Comparison of ENCODE assay signal across 8 mouse cellular contexts in the genomic region with DNA sequence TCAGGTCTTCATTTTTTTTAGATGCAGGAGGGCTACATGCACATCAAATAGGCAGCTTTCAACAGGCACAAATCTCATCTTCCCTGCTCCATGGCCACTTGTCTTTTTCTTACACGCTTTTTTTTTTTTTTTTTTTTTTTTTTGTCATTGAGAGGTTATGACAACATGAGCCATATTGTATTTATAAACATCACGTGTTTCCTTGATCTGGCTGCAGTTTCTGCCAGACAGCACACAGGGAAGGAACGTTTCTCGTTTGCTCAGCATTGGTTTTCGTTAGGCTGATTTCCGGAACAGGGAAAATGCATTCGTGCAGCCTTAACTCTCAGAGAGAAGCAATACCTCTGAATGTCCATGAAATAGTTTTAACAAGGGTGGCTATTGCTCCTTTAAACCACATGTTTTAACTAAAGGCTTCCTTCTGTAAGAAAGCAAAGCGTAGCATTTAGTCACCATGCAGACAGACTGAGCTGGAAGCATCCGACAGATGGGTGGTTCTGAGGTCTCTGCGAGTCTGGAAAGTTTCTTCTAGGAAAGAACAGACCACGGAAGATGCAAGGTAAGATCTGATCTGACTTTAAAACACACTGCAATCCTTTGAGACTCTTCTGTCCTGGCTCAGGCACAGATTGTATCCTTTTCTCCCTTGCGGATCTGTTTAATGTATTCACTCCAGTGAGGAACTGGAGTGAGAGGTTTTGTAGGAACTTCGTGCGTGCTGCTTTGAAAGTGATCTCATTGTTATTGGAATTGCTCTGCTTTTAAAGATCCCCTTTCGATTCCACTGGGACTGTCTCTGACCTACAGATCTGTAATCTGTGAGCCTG.
DNase-seq lines count a peak whose midpoint lies in the region; ATAC-seq lines count a peak whose summit lies in the region.

No protein-coding gene starts in this region.

- no peak for ATAC-seq in hindbrain, embryonic 12.5 days (ENCODE audit: low FRiP score)
- no peak for ATAC-seq in midbrain, embryonic 11.5 days (ENCODE audit: low FRiP score)

- DNase-seq in left cerebral cortex, postnatal 25 days (ENCODE audit: low spot score in 2 of 2), result peak; percentile 27 to 43
- no peak for DNase-seq in left cerebral cortex, postnatal 4 days
- DNase-seq in forebrain, embryonic 10.5 days (ENCODE audit: extremely low spot score, low spot score), result peak; percentile 15
- peak; percentile 89 for DNase-seq in midbrain, embryonic 11.5 days (ENCODE audit: low spot score, missing footprints)
- no peak for DNase-seq in T-cell, adult 2 months (ENCODE audit: low spot score)
- no peak for DNase-seq in urinary bladder, adult 18-20 months (ENCODE audit: low spot score in 2 of 2)
- DNase-seq in cerebellum, adult 11-12 months, result no peak

- H3K4me2 ChIP-seq in hindbrain, embryonic 12.5 days (replicated peaks), result peak overlapping the region; percentile 35
- peak overlapping the region; percentile 20 for H3K4me2 ChIP-seq in midbrain, embryonic 11.5 days

- peaks cover 49% of the 10 kb centered on the region for H3K4me1 ChIP-seq in forebrain, embryonic 10.5 days
- H3K4me1 ChIP-seq in hindbrain, embryonic 12.5 days, result peaks cover 4% of the 10 kb centered on the region; the same call in 1 of the 2 replicates
- peaks cover 9% of the 10 kb centered on the region for H3K4me1 ChIP-seq in midbrain, embryonic 11.5 days (ENCODE audit: control insufficient read depth, insufficient read depth, low read length)

- no peaks in the 10 kb centered on the region for H3K27me3 ChIP-seq in forebrain, embryonic 10.5 days (ENCODE audit: poor library complexity, severe bottlenecking)
- H3K27me3 ChIP-seq in hindbrain, embryonic 12.5 days, result no peaks in the 10 kb centered on the region
- no peaks in the 10 kb centered on the region for H3K27me3 ChIP-seq in midbrain, embryonic 11.5 days (ENCODE audit: control insufficient read depth, insufficient read depth, low read length)

- H3K36me3 ChIP-seq in forebrain, embryonic 10.5 days (replicated peaks), result no peaks in the 10 kb centered on the region
- H3K36me3 ChIP-seq in hindbrain, embryonic 12.5 days, result no peaks in the 10 kb centered on the region
- H3K36me3 ChIP-seq in midbrain, embryonic 11.5 days (ENCODE audit: control insufficient read depth, insufficient read depth, low read length), result no peaks in the 10 kb centered on the region

- intact Hi-C loops in left cerebral cortex, postnatal 25 days (cut with DNase I), result loop anchor here (5.0 kb wide), 1 partner anchor 55 kb away; no protein-coding TSS in a partner anchor
- intact Hi-C loops in left cerebral cortex, postnatal 4 days (cut with DNase I), result no loop called here

- peak overlapping the region; percentile 66; the same call in 1 of the 2 replicates for H3K27ac ChIP-seq in forebrain, embryonic 10.5 days
- no peak overlapping the region for H3K27ac ChIP-seq in hindbrain, embryonic 12.5 days
- H3K27ac ChIP-seq in midbrain, embryonic 11.5 days (ENCODE audit: low read depth, low read length), result no peak overlapping the region

- no peak overlapping the region for H3K9ac ChIP-seq in hindbrain, embryonic 12.5 days
- peak overlapping the region; percentile 25 for H3K9ac ChIP-seq in midbrain, embryonic 11.5 days (ENCODE audit: low read length)

- H3K4me3 ChIP-seq in forebrain, embryonic 10.5 days, result peak overlapping the region; percentile 19; the same call in 1 of the 2 replicates
- no peak overlapping the region for H3K4me3 ChIP-seq in hindbrain, embryonic 12.5 days
- H3K4me3 ChIP-seq in midbrain, embryonic 11.5 days (ENCODE audit: low read depth, low read length), result no peak overlapping the region

- WGBS in forebrain, embryonic 10.5 days, result 29% methylated on average over 15 of the region's 15 CpGs
- WGBS in hindbrain, embryonic 12.5 days, result 24% methylated on average over 15 of the region's 15 CpGs
- 27% methylated on average over 15 of the region's 15 CpGs for WGBS in midbrain, embryonic 11.5 days

- no peaks in the 10 kb centered on the region for H3K9me3 ChIP-seq in forebrain, embryonic 10.5 days
- H3K9me3 ChIP-seq in hindbrain, embryonic 12.5 days (replicated peaks), result no peaks in the 10 kb centered on the region
- no peaks in the 10 kb centered on the region for H3K9me3 ChIP-seq in midbrain, embryonic 11.5 days (ENCODE audit: control insufficient read depth, low read length)

Comparison
In these comparisons a context has a peak if more than half of its experiments do, and no peak if none do; other contexts are left out.
1. DNase-seq: peak in left cerebral cortex, postnatal 25 days (2 of 2), forebrain, embryonic 10.5 days (single experiment) and midbrain, embryonic 11.5 days (single experiment); none in left cerebral cortex, postnatal 4 days (single experiment), T-cell, adult 2 months (single experiment), urinary bladder, adult 18-20 months (0 of 2) and cerebellum, adult 11-12 months (single experiment).